Mouse (Mus musculus) C2C12 (cell line): ENCODE data around the gene Smad5.

Experiments used
- CTCF ChIP-seq: IDR thresholded peaks from one replicate; pipeline ENCODE4 v1.5.1; 2011; ENCODE audit not compliant: control insufficient read depth, insufficient read depth, insufficient read length
- USF1 ChIP-seq: IDR thresholded peaks from one replicate; pipeline ENCODE4 v1.6.1; 2011; ENCODE audit warnings: low read depth, mild to moderate bottlenecking, control low read depth, moderate library complexity

DNA sequence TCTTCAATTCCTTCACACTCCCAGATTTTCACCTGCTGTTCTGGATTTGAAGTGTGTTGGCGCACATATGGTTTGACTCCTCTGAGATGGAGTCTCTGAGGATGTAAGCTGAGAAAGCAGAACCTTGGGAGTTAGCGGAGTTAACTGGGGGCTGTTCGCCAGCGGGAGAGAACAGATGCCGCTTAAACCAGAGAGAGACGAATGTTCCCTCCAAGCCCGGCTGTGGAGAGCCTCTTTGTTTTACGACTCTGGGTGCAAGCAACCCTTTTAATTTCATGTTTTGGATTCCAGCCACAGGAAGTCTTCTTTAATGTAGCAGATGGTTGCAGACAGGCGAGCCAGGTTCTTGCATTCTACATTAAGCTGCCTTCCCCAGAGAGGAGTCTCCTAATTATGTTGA is 4.4 kb upstream of the Smad5 start:
- TF ChIP-seq CTCF = no peak
- no peak for TF ChIP-seq USF1
